Mouse (Mus musculus): ENCODE measurements around the gene Pga5.

Gene Pga5

DNA sequence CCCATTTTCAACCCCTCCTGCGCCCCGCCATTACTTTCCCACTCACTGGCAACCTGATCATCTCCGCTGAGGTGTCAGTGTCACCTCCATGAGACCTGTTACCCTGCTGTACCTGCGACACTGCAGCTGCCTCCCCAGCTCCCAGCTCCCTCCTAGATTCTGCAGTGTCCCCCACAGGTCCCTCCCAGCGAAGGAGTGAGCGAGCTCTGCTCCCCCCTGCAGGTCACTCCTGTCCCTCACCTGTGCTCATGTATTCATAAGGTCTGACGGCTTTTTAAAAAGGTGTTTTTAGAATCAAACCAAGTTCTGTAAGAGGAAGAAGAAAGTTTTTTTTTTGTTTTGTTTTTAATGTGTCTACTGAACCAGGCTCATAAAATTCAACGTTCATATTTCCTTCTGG, 24.3 kb upstream of the Pga5 start:
- no peak for DNase-seq (ENCODE audit: low read depth, low spot score)

DNA sequence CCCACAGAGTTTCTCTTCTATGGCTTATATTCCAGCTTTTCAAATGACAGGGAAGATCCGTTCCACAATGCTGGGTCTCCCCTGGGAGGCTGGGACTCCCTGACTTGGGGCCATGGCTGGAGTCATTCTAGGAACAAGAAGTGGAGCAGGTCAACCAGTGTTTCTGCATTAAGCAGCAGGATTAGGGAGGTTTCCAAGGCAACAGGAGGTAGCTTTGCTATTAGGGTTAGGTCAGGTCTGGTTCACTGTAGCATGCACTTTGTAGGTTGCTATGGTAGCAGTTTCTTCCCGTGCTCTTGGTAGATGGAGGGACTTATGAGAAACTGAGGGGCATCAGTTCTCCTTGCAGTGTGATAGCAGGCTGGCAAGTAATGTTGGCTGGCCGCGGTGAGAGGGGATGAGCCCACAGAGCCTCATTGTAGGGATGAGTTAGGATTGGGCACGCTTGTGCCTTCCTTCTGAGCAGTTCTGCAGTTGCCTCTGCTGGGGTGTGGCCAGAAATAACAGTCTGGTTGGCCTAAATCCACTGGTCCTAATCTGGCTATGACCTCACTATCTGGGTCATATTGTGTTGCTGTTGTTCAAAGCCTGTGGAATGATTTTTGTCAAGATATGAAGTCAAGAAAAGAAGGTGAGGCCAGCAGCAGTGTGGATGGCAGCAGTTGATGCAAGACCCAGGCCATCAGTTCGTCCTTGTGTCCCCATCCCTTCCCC, 23.3 kb upstream of the Pga5 start:
- no peak for DNase-seq (ENCODE audit: low read depth, low spot score)

DNA sequence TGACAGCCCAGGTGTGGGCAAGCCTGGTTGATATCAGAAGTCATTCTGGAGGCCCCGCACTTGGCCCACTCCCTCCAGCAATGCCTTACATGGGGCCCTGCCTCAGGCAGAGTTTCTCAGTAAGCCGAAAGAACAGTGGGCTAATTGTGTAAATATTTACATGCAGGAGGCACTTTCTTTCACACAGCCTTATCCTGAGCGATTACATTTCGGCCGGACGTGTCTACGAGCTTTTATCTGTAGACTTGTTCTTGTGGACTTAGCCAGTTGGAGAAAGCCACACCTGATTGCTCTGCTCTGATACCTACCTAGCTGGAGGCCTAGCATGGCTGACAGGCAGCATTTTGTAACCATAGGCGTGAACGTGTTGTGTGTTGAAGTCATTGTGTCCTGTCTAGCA, 22.0 kb upstream of the Pga5 start:
- DNase-seq (ENCODE audit: low read depth, low spot score) = no peak

DNA sequence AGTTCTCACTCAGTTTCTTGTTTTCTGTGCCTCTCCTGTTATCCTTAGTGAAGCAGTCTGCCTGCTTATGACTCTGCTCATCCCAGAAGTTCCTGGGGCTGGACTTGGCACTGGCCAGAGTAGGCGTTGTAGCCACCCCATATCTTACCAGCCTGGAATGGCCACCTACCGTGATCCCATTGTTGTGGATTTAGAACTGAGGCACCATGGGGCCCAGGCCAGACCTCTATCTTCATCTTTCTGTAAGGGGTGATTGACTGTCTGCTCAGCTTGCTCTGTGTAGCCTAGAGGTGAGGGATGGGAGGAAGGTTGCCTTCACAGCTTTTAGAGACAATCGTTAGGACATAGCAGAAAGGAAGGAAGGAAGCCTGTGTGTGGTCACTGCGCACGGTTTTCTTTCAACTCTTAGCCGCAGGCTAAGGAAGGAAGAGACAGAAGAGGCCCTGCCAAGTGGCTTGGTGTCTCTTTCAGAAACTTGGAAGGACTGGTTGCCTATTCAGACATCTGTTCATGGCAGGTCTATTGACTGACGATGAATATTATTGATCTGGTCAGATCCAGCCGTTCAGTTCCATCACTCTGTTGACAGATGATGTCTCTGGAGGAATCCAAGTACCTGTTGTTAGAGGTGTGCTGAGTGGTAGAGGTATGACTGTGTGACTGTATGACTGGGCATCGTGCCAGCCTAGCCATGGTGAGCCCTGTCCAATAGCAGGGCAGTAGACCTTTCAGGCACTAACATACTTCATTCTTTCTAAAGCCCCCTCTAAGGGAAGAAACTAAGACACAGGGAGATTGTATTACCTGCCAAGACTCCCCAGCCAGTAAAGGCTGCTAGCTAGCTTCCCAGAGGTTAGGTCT, 20.5 kb upstream of the Pga5 start:
- no peak for DNase-seq (ENCODE audit: low read depth, low spot score)

DNA sequence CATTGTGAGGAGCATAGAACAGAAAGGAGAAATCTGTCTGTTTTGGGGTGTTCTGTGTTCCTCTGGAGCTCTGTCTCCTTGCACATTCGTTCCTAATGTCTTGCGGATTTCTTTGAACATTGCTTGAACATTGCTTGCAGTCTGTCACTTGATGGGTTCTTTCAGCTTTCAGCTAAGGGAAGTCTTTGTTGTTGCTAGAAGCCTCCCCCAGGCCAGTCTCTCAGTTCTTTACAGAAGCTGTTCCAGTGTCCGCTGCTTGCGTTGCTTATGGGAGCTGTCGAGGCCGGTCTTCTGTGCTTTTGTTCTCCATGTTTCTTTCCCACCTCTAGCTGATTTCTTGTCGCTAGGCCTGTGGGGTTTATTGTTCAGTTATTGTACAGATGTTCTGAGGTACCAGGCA, 17.9 kb upstream of the Pga5 start:
- no peak for DNase-seq (ENCODE audit: low read depth, low spot score)

DNA sequence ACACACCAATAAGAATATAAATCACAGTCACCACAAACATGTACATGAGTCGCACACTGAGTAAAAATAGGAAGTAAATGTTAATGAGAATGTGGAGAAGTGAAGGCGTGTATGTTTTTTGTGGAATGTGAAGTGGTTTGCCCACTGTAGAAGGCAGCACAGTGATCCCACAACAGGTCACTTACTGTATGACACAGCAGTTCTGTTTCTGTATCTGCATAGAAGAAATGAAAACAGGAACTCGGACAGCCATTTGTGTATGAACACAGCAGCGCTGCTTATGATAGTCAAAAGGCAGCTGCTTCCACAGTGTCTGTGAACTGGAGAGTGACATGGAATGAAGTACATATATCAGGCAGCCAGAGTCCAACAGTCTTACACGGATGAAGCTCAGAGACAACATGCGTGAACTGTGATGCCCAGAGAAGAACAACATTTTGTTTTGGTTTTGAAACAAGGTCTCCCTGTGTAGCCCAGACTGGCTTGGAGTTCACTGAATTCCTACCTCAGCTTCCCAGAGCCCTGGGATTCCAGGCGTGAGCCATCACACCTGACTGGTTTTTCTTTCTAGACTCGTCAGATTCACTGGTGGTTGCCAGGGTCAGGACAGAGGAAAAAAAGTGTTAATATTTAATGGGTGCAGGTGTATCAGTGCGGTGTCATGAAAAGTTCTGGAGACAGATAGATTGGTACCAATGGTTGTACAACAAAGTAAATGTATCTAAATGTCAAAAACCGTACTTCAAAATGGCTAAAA, 16.2 kb upstream of the Pga5 start:
- no peak for DNase-seq (ENCODE audit: low read depth, low spot score)

DNA sequence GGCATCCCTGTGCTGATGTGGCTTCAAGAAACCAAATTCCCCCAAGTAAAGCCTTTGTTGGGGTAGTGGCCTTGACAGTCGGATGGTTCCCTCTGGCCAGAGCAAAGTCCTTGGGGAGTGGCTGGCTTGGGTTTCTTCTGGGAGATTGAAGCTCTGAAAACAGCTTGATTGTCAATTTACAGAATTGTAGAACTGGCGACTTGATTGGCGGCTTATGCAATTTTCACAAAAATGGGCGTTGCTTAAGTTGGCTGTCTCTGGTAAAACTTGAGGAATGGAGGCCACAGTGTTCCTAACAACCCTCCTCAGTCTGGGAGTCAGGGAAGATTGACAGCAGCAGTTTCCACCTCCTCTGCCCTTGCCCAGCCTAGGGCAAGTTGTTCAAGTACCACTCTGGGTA, 14.5 kb upstream of the Pga5 start:
- no peak for DNase-seq (ENCODE audit: low read depth, low spot score)

DNA sequence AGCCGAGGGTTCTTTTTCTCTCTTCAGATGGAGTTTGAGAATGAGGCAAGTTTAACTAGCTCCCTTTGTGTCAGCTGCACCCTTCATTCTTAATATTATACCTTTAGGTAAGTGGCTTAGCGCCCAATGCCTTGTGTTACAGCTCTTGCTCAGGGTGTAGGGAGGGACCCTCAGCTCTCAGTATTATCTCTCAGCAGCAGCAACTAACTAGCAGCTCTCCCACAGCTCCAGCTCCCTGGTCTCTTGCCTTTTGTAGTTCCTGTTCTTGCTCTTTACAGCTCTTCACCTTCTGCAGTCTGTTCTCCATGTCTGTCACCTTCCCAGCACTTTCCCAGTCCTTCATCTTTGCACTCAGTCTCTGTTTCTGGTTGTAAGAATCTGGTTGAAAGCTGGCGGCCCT, 13.8 kb upstream of the Pga5 start:
- DNase-seq (ENCODE audit: low read depth, low spot score) = no peak

DNA sequence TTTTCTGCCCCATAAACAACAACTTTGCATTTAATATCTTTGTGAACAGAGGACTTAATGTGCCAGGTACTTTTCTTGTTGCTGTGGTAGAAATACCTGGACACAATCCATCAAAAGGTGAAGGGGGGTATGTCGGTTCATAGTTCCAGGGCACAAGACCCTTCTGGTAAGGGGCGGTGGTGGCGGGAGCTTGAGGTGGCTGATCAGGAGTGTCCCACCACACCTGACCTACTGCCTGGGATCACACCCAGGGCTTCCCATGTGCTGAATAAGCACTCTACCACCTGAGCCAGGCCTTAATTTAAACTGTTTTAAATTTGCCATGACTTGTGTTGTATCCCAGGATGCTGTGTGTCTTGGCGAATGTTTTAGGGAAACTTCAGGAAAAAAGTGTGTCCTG, 13.2 kb upstream of the Pga5 start:
- no peak for DNase-seq (ENCODE audit: low read depth, low spot score)

DNA sequence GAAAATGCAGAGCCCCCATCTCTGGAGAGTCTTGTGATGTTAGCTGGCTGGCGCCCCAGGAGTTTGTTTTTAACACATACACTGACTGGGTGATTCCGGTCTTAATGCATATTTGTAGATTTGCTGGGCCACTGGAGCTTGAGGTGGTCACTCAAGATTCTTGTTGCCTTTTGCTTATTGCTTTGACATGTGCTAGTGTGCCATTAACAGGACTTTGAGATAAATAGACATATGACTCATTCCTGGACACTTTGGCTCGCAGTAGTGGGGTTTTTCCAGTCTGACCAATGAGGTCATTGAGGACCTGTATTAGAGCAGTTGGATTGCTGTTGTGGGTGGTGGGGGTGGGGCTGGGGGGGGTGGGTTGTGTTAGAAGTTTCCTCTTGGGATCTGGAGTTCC, 12.5 kb upstream of the Pga5 start:
- DNase-seq (ENCODE audit: low read depth, low spot score) = no peak

DNA sequence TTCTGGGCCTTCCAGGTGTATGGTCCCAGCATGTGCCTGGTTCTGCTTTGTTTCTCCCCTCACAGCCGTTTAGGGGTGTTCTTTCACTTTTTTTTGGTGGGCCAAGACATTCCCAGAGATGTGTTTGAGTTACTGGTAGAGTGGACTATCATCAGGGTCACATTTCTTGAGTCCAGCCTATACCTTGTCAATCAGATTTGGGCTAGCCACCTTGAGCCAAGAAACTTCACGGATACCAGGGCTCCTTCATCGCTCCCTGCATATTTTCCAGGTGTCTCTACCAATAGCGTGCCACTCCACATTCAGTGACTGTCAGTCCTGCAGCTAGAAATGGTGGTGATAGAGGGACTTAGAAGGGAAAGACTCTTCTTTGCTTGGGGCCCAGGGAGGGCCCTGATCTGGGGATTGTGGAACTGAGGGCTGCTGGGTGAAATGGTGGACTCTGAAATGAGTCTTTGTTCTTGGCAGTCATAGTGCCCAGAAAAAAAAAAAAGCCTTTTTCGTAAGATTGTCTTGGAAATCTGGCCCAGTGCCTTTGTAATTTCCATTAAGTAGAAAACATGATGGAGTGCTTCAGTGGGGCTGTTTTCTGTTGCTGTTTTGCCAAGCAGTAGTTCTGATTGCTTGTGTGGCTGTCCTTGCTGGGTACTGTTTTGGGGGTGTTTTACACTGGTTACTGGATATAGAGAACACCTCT, 11.7 kb upstream of the Pga5 start:
- no peak for DNase-seq (ENCODE audit: low read depth, low spot score)

DNA sequence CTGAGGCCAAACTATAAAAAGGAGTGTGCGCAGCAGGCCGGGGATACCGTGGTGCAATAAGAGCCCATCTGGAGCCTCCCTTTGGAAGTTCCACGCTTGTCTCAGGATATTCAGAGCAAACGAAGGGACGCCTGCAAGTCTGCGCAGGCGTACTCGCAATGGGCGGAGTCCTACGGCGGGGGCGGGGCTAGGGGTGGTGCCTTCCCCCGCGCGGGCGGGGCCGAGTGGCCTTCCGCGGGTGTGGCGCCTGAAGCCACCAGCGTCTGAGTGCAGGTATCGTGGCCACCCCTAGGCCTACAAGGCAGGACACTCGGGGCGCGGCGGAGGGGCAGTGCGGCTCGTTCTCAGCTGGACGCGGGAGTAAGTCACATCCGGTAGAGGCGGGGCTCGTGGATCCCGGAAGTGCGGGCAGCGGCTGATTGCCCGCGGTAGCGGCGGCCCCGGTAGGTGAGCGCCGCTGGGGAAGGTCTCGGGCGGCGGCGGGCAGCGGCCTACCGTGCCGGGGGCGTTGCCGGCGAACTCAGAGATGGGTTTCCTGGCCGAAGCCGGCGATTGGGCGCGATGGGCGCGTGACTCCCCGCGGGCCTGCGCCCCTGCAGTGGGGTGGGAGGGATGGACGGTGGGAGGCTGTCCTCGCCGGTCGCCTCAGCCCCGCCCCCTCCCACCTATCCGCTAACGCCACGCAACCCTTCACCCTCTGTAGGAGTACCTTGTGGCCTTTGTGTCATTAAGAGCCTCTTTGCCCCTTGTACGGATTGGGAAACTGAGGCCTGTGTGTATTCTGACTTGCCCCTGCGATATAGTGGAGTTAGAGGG, 10.9 kb upstream of the Pga5 start, which contains the start of gene Vps37c:
Gene Vps37c, plus strand, starts transcription at position 199 of the 816 bp plus-strand sequence.
- DNase-seq (ENCODE audit: low read depth, low spot score) = peak; percentile 67

DNA sequence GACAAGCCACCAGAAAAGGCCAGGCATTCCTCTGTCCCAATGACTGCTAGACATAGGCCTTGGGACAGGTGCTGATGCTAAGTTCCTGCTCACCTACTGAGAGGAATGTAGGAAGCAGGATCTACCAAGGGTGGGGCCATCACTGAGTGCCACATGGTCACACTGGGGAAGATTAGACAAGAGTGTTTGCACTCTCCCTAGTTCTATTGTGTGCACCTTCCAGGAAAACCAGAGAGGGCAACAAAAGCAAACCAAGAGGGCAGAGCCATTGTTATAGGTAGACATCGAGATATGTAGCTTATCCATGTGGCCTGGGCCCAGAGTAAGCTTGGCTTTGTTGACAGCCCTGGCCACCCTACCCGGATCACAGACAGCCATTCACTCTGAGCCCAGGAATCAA, 7.9 kb upstream of the Pga5 start:
- no peak for DNase-seq (ENCODE audit: low read depth, low spot score)

DNA sequence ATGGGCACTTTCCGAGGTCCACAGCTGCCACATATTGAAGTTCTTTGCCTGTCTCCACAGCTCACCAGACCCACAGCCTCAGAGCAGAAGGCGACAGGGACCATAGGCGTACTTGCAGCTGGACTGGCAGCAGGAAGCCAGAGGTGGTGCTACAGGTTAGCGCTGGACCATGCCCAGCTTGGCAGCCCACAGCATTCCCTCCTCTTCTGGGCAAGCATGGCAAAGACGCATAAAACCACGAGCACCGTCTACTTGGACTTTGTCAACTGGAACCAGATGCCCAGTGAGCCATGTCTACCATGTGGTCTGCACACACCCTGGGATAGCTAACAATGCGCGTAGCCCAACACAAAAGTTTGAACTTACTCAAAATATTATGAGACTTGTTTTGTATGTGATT, 7.2 kb upstream of the Pga5 start:
- no peak for DNase-seq (ENCODE audit: low read depth, low spot score)

DNA sequence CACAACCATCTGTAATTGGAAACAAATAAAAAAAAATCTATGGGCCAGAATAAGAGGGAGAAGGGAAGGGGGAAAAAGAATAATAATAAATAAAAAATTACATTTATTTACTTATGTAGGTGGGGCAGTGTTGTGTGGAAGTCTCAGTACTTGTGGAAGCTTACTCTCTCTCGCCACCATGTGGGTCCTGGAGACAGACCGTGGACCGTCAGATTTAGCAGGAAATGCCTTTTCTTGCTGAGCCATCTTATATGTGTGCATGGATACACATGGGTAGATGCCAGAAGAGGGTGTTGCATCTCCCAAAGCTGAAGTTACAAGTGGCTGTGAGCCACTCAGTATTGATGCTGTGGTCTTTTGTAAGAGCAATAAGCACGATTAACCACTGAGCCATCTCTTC, 3.7 kb upstream of the Pga5 start:
- DNase-seq (ENCODE audit: low read depth, low spot score) = no peak

DNA sequence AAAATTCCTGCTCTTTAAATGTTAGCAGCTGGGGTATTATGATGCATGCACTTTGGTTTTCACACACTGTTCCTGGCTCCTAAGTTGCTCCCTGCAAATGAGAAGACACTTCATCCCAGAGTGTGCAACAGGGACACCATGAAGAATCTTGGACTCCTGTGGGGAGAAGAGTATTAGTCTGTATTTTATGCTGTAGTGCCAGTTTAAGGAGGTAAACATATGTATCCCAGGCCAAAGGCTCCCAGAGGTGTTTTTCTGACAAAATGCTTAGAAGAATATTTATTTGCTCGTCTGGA, 849 bp upstream of the Pga5 start:
- DNase-seq (ENCODE audit: low read depth, low spot score) = no peak

DNA sequence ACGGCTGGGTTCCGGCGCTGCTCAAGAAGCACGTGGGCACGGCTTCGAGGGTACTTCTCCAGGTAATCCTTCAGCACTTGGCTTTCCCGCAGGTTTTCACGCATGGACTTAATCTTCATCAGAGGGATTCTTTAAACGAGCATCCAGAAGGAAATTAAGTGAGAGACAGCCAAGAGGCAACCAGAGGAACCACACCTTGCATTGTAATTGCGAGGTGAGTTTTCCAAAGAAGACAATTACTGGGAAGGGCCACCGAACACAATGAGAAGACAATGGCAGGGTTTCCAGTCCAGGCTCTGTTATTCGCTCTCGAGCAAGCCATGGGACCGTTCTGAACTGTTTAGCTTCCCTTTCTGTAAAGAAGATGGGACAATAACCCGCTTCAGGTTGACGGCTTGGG, 1.2 kb downstream of the Pga5 start:
- DNase-seq (ENCODE audit: low read depth, low spot score) = peak; percentile 18

DNA sequence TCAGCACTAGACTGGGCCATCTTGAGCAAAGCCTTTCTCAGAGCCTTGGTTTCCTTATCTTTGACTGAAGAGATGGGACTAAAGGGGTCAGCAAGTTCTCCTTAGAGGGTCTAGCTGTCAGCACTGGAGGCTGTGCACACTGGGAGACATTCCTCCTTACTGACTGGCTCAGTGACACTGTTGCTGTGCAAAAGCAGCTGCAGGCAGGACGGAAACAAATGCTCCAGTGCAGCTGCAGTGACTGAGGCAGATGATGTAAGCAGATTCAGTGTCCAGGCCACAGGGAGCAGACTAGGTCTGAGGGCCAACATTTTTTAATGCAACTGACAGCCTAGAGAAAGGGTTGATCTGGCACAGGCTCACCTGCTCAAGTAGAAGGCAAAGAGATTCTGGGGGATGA, 4.6 kb downstream of the Pga5 start:
- no peak for DNase-seq (ENCODE audit: low read depth, low spot score)

DNA sequence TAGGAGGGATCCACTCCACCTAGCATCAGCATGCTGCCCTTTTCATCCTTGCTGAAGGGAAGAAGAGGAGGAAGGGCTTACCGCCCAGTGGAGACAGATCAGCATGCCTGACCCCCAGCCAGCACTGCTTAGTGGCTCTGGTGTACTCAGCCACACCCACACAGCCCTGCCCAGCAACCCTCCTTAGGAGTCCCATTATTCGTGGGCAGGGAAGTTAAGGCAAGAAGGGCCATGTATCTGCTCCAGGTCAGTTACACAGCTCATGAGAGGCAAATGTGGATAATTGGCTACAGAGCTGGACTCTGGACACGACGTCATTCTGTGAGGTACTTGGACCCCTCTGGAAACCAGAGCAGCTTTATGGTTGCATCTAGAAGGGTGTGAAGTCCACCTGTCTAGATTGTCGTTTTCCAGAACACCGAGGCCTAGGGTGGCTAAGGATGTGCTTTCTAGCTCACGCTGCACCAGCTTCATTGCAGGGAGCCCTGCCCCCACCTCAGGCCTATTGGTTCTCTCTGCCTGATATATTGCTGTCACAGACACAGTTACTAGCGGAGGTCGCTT, 5.9 kb downstream of the Pga5 start:
- DNase-seq (ENCODE audit: low read depth, low spot score) = no peak

DNA sequence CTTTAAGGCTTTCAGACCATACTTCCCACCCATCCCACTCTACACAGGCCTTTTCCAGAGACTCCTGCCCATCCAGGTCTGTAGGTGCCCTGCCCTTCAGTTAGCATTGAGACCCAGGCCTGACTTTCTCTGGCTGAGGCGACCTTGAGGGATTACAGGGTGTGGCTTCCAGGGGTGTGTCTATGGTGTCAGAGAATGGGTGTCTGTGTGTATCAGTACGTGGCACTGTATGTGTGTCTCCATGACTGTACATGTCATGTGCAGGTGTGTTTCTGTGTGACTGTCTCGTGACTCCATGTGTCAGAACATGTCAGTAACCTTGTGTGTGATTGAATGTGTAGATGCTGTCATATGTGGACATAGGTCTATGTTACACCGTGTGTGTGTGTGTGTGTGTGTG, 6.6 kb downstream of the Pga5 start:
- no peak for DNase-seq (ENCODE audit: low read depth, low spot score)

DNA sequence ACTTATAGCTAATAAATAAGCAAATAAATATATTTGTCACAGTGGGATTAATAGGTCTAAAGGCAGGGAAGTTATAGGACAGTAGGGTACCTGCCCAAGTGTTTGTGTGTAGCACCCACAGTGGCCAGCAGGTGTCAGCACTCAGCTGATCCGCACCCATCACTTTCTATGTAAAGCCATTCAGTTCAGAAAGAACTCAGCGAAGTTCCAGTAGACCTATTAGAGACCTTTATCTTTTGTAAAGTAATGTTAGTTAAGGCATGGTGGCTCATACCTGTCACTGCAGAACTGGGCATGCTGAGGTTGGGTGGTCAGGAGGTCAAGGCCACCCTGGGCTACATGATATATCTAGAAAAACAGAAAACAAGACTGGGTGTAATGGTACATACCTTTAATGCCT, 12.4 kb downstream of the Pga5 start:
- peak; percentile 29 for DNase-seq (ENCODE audit: low read depth, low spot score)

Data from WW6 (cell line).